Mouse (Mus musculus) spleen, embryonic (tissue): ENCODE measurements at regions not wholly inside any gene's neighbourhood (a gene's known extent, or its start where the extent isn't known, plus 50 kb on each side); places are given as distances from the start of the nearest gene placed in this dataset.
"Not testable (repeated sequence)": the region's sequence is repeated elsewhere in the genome, so short reads cannot be mapped to it uniquely, and the experiment has no call there.

Experiments used
- CTCF ChIA-PET: fragments of 350-600 bp; sonication (Branson Sonifier 250); formaldehyde crosslinking; loops from one replicate; lab custom pipeline; 2022; lab: Charles Lee

- CTCF ChIA-PET, result no interaction called here
Observed at GRCm38 (mm10) chr9:5709480-5709879, 364.2 kb downstream of the Casp12 start.

- CTCF ChIA-PET, result not testable (repeated sequence)
Observed at GRCm38 (mm10) chr9:5718585-5718984, 373.4 kb downstream of the Casp12 start.

- CTCF ChIA-PET, result no interaction called here
Observed at GRCm38 (mm10) chr9:5728843-5729242, 383.6 kb downstream of the Casp12 start.

- CTCF ChIA-PET, result no interaction called here
Observed at GRCm38 (mm10) chr9:5752686-5753301, 407.6 kb downstream of the Casp12 start.

GRCm38 (mm10) chr9:5753785-5754184 is 408.6 kb downstream of the Casp12 start:
- CTCF ChIA-PET, result no interaction called here

- CTCF ChIA-PET, result no interaction called here
Observed at GRCm38 (mm10) chr9:5761215-5761614, 407.2 kb upstream of the Pdgfd start.

GRCm38 (mm10) chr9:5769927-5770326 is 398.5 kb upstream of the Pdgfd start:
- CTCF ChIA-PET, result no interaction called here

- CTCF ChIA-PET, result no interaction called here
Observed at GRCm38 (mm10) chr9:5771158-5771557, 397.2 kb upstream of the Pdgfd start.
